Mouse (Mus musculus) stomach, embryonic 16.5 days (tissue): ENCODE measurements around the gene 3110040N11Rik. TPM values are rescaled to one million over a fixed set of nuclear protein-coding genes. Genes with fewer than 3 reads are reported as not detected.
"Not testable (repeated sequence)": the region's sequence is repeated elsewhere in the genome, so short reads cannot be mapped to it uniquely, and the experiment has no call there.

Source experiments
- ATAC-seq: fragments of 200-750 bp; cut with Nextera tagmentation; 2 replicates; pipeline ENCODE4 v1.8.0; 2017; ENCODE audit warnings: moderate number of reproducible peaks, moderate TSS enrichment; ENCODE audit not compliant: insufficient read depth, low FRiP score
- H3K27ac ChIP-seq: fragments of 300-500 bp; sonication (generic); 2 replicates; pipeline ENCODE4 v1.5.1; 2014; ENCODE audit warnings: low read length
- H3K27me3 ChIP-seq: fragments of 300-500 bp; sonication (generic); 2 replicates; pipeline ENCODE4 v1.6.1; 2014; ENCODE audit warnings: low read length, control low read depth, mixed read lengths; ENCODE audit not compliant: control insufficient read depth, insufficient read depth
- H3K36me3 ChIP-seq: fragments of 300-500 bp; sonication (generic); 2 replicates; pipeline ENCODE4 v1.6.1; 2014; ENCODE audit warnings: low read length; ENCODE audit not compliant: control insufficient read depth, insufficient read depth
- H3K4me1 ChIP-seq: fragments of 300-500 bp; sonication (generic); 2 replicates; pipeline ENCODE4 v1.6.1; 2014; ENCODE audit warnings: low read length, control low read depth, mixed read lengths; ENCODE audit not compliant: control insufficient read depth, insufficient read depth
- H3K4me2 ChIP-seq: fragments of 300-500 bp; sonication (generic); 2 replicates; pipeline ENCODE4 v1.6.1; 2014; ENCODE audit warnings: low read depth, low read length, mixed read lengths
- H3K4me3 ChIP-seq: fragments of 300-500 bp; sonication (generic); replicated peaks from 2 replicates; pipeline ENCODE4 v1.5.1; 2014; ENCODE audit warnings: mild to moderate bottlenecking, low read length
- H3K9ac ChIP-seq: fragments of 300-500 bp; sonication (generic); 2 replicates; pipeline ENCODE4 v1.6.1; 2014; ENCODE audit warnings: low read length
- H3K9me3 ChIP-seq: fragments of 300-500 bp; sonication (generic); replicated peaks from 2 replicates; pipeline ENCODE4 v1.6.1; 2016; ENCODE audit warnings: low read length, control low read depth; ENCODE audit not compliant: control insufficient read depth
- WGBS: fragments of 180-500 bp; shearing (Covaris S2); extraction: QIAGEN DNeasy Blood & Tissue Kit; methylation state at CpG from one replicate; pipeline ENCODE4 v1.1.7; 2014; 5-methylcytosine and 5-hydroxymethylcytosine counted together
- polyA plus RNA-seq: library from polyadenylated mRNA; unstranded; fragments of >200 nt; fragmentation: Nextera tagmentation; extraction: Ambion mirVana; gene quantifications from 2 replicates; pipeline ENCODE4 v1.2.1, GENCODE M21; 2015

Gene 3110040N11Rik
- polyA plus RNA-seq, result 50.9 and 55.5 TPM in 2 replicates

GRCm38 (mm10) chr7:81789095-81789757 lies at the start of gene 3110040N11Rik:
Gene 3110040N11Rik, minus strand, starts transcription at chr7:81789478.
- under 1% methylated on average over 38 of the region's 38 CpGs for WGBS
- H3K4me2 ChIP-seq, result peak within 1 kb of the TSS; percentile 66
- peak; percentile 95 for ATAC-seq

GRCm38 (mm10) chr7:81837771-81838170 lies 48.5 kb upstream of the 3110040N11Rik start:
- H3K4me2 ChIP-seq, ATAC-seq: not testable (repeated sequence)
- 82% methylated on average over 5 of the region's 5 CpGs for WGBS

More at GRCm38 (mm10) chr7:81789095-81789757, at the start of gene 3110040N11Rik:
- Histone ChIP-seq H3K36me3 (peaks cover 7% of the 10 kb centered on the region; the same call in 1 of the 2 replicates), H3K4me3 (peak within 1 kb of the TSS; percentile 69), H3K9ac (peak within 1 kb of the TSS; percentile 88), H3K27ac (peak within 1 kb of the TSS; percentile 99), H3K27me3 (no peaks in the 10 kb centered on the region), H3K9me3 (no peaks in the 10 kb centered on the region), H3K4me1 (peaks cover 9% of the 10 kb centered on the region)

GRCm38 (mm10) chr7:81835430-81835829 lies 46.2 kb upstream of the 3110040N11Rik start:
- no peak overlapping the region for H3K27ac ChIP-seq
- no peak overlapping the region for H3K4me3 ChIP-seq
- no peak overlapping the region for H3K9ac ChIP-seq
- no peaks in the 10 kb centered on the region for H3K4me1 ChIP-seq
- H3K36me3 ChIP-seq, result no peaks in the 10 kb centered on the region
- ATAC-seq, result no peak
- WGBS, result 87% methylated on average over 5 of the region's 5 CpGs
- H3K27me3 ChIP-seq, result no peaks in the 10 kb centered on the region
- H3K4me2 ChIP-seq, result no peak overlapping the region
- no peaks in the 10 kb centered on the region for H3K9me3 ChIP-seq

More at GRCm38 (mm10) chr7:81837771-81838170, 48.5 kb upstream of the 3110040N11Rik start:
- not testable (repeated sequence) for H3K4me1 ChIP-seq, H3K36me3 ChIP-seq, H3K27me3 ChIP-seq, H3K4me3 ChIP-seq, H3K9ac ChIP-seq, H3K27ac ChIP-seq, H3K9me3 ChIP-seq

DNA sequence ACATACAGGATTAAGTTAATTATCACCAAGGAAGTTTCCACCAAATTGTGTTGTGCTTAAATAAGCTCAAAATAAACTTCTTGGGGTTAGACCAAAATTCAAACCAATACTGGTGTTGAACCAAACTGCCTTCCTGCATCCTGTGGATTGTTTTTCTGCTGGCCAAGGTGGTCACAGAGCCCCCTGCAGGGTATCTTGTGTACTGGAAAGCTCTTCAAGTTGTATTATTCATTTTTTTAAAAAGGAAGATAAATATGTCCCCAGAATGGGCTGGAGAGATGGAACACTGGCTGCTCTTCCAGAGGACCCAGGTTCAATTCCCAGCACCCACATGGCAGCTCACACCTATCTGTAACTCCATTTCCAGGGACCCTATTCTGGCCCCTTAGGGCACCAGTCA lies 45.6 kb upstream of the 3110040N11Rik start:
- ATAC-seq, result no peak
- Histone ChIP-seq H3K9ac (no peak overlapping the region), H3K36me3 (no peaks in the 10 kb centered on the region), H3K4me2 (no peak overlapping the region), H3K9me3 (no peaks in the 10 kb centered on the region), H3K4me1 (no peaks in the 10 kb centered on the region), H3K4me3 (no peak overlapping the region), H3K27me3 (no peaks in the 10 kb centered on the region), H3K27ac (no peak overlapping the region)

DNA sequence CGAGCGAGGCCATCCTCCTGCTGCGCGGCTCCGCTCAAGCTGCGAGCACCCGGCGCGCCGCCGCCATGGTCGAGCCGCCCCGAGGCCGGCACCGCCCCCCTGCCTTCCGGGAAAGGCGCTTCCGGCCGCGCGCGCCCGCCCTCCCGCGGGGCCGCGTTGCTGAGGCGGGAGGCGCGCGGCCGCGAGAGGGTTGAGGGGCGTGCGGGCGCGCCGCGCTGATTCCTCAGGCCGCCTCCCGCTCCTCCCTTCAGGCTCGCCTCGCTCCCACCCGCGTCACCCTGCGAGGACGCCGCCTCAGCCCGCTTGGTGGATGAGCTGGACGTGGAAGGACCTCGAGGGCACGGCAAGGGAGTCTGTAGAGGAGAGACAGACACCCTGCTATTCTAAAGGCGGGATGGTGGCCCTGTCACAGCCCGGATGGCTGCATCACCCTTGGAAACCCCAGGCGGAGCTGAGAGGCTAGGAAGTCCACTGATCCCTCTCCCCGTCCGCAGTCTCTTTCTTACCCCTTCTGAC lies 40.2 kb upstream of the 3110040N11Rik start, which contains the start of gene Btbd1:
Gene Btbd1, minus strand, starts transcription at position 53 of the 516 bp plus-strand sequence.
- no peaks in the 10 kb centered on the region for H3K27me3 ChIP-seq
- H3K27ac ChIP-seq, result peak within 1 kb of the TSS; percentile 90
- H3K4me3 ChIP-seq, result peak within 1 kb of the TSS; percentile 71
- peak within 1 kb of the TSS; percentile 94 for H3K4me2 ChIP-seq
- no peaks in the 10 kb centered on the region for H3K9me3 ChIP-seq
- H3K9ac ChIP-seq, result peak within 1 kb of the TSS; percentile 85
- under 1% methylated on average over 54 of the region's 58 CpGs for WGBS
- H3K36me3 ChIP-seq, result no peaks in the 10 kb centered on the region
- peak; percentile 93 for ATAC-seq
- H3K4me1 ChIP-seq, result peaks cover 25% of the 10 kb centered on the region

DNA sequence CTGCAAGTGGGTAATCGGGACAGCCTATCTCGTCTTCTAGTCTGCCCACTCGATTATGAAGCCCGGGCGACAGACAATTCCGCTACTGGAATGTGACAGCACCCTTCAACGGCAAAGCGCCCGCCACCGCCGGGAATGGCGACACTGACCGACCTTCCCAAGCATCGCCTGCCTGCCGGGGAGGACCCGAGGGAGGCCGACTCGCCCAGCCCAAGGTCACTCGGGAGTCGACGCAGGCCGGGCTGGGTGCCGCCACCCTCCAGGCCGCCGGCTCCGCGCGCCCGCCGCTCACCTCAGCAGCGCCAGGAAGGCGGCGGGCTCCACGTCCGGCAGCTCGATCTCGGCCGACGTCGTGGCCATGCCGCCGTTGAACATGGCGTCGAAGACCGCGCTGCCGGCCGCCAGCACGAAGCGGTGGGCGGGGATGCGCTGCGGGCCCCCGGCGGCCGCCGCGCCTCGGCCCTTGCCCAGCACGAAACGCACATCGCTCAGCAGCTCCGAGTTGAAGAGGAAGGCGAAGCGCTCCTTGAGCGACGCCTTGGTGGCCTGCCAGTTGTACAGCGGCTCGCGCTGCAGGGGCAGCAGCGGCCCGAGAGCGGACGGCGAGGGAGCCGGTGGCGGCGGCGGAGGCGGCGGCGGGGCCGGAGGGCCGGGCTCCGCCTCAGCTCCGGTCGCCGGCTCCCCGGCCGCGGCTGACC lies 39.6 kb upstream of the 3110040N11Rik start:
- ATAC-seq, result peak; percentile 73
- Histone ChIP-seq H3K9ac (peak overlapping the region; percentile 85), H3K27me3 (no peaks in the 10 kb centered on the region), H3K4me2 (peak overlapping the region; percentile 94), H3K27ac (peak overlapping the region; percentile 90), H3K4me3 (peak overlapping the region; percentile 71), H3K4me1 (peaks cover 25% of the 10 kb centered on the region), H3K9me3 (no peaks in the 10 kb centered on the region), H3K36me3 (no peaks in the 10 kb centered on the region)
- under 1% methylated on average over 72 of the region's 91 CpGs for WGBS

- no peak for ATAC-seq
- Histone ChIP-seq H3K36me3 (no peaks in the 10 kb centered on the region), H3K4me1 (peaks cover 25% of the 10 kb centered on the region), H3K27ac (peak overlapping the region; percentile 90; the same call in 1 of the 2 replicates), H3K9ac (peak overlapping the region; percentile 85), H3K27me3 (no peaks in the 10 kb centered on the region), H3K4me2 (peak overlapping the region; percentile 94), H3K4me3 (peak overlapping the region; percentile 71), H3K9me3 (no peaks in the 10 kb centered on the region)
- 21% methylated on average over 17 of the region's 17 CpGs for WGBS
Observed at GRCm38 (mm10) chr7:81827806-81828667, 38.8 kb upstream of the 3110040N11Rik start.

DNA sequence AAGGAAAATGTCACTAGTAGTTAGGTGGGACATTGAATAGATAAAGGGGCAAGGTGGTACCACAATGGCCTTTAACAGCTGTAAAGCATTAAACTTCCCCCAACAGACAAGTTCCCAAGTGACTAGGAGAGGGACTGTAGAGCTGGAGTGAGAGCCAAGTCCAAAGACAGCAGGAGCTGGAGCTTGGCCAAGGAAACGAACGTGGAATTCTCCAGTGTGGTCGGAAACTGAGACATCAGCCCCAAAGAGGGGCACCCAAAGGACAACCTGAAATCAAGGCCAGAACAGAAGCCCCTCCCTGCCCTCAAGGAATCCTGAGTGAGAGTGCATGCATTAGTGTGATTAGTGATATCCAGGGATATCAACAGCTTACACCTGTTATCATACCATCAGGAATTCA lies 36.1 kb upstream of the 3110040N11Rik start:
- peak overlapping the region; percentile 45; the same call in 1 of the 2 replicates for H3K4me2 ChIP-seq
- no peaks in the 10 kb centered on the region for H3K36me3 ChIP-seq
- H3K27me3 ChIP-seq, result no peaks in the 10 kb centered on the region
- no peaks in the 10 kb centered on the region for H3K9me3 ChIP-seq
- WGBS, result 12% methylated on average over 3 of the region's 3 CpGs
- ATAC-seq, result no peak
- H3K4me3 ChIP-seq, result no peak overlapping the region
- no peak overlapping the region for H3K27ac ChIP-seq
- H3K4me1 ChIP-seq, result peaks cover 25% of the 10 kb centered on the region
- H3K9ac ChIP-seq, result no peak overlapping the region
